Mouse (Mus musculus): ENCODE data around the gene Brpf1. TPM values are rescaled to one million over a fixed set of nuclear protein-coding genes. Genes with fewer than 3 reads are reported as not detected.
A peak's percentile ranks its signal among the peaks of the same experiment; 100 is the strongest.
"Not testable (repeated sequence)": the region's sequence is repeated elsewhere in the genome, so short reads cannot be mapped to it uniquely, and the experiment has no call there.

The Brpf1 gene
- polyA plus RNA-seq, 1 experiment from 2014 or later: 19.3 TPM

- H3K36me3 ChIP-seq: peaks cover 92% of the 10 kb centered on the region
- no peak overlapping the region for H3K9ac ChIP-seq
- 93% methylated on average over 3 of the region's 3 CpGs for WGBS
- H3K9me3 ChIP-seq: no peaks in the 10 kb centered on the region
- ATAC-seq (ENCODE audit: low FRiP score, low read depth): no peak
- H3K27me3 ChIP-seq: no peaks in the 10 kb centered on the region
- H3K27ac ChIP-seq: no peak overlapping the region
- no peaks in the 10 kb centered on the region for H3K4me1 ChIP-seq
- no peak overlapping the region for H3K4me2 ChIP-seq (replicated peaks)
- no peak overlapping the region for H3K4me3 ChIP-seq
Measured at GRCm38 (mm10) chr6:113315972-113316371, 9.0 kb downstream of the Brpf1 start.

GRCm38 (mm10) chr6:113326533-113327315 is 19.8 kb downstream of the Brpf1 start, which contains the start of gene Ogg1:
Ogg1 (plus strand) TSS chr6:113326972.
- Histone ChIP-seq H3K9ac (peak within 1 kb of the TSS; percentile 87), H3K36me3 (peaks cover 63% of the 10 kb centered on the region), H3K9me3 (no peaks in the 10 kb centered on the region), H3K4me1 (peaks cover 10% of the 10 kb centered on the region), H3K27me3 (no peaks in the 10 kb centered on the region), H3K4me3 (peak within 1 kb of the TSS; percentile 64), H3K27ac (peak within 1 kb of the TSS; percentile 91), H3K4me2 (replicated peaks) (peak within 1 kb of the TSS; percentile 91)
- ATAC-seq (ENCODE audit: low FRiP score, low read depth): peak; percentile 99
- WGBS: under 1% methylated on average over 52 of the region's 52 CpGs

- peaks cover 19% of the 10 kb centered on the region for H3K4me1 ChIP-seq
- no peaks in the 10 kb centered on the region for H3K9me3 ChIP-seq
- H3K4me3 ChIP-seq: no peak overlapping the region
- no peak for ATAC-seq (ENCODE audit: low FRiP score, low read depth)
- H3K27ac ChIP-seq: no peak overlapping the region
- no peak overlapping the region for H3K9ac ChIP-seq
- peaks cover 59% of the 10 kb centered on the region for H3K36me3 ChIP-seq
- no peak overlapping the region for H3K4me2 ChIP-seq (replicated peaks)
- H3K27me3 ChIP-seq: no peaks in the 10 kb centered on the region
- 92% methylated on average over 1 of the region's 1 CpGs for WGBS
Measured at GRCm38 (mm10) chr6:113329396-113329795, 22.5 kb downstream of the Brpf1 start.

- WGBS: 59% methylated on average over 2 of the region's 2 CpGs
- Histone ChIP-seq H3K4me3 (no peak overlapping the region), H3K9me3 (no peaks in the 10 kb centered on the region), H3K9ac (no peak overlapping the region), H3K27me3 (no peaks in the 10 kb centered on the region), H3K36me3 (peaks cover 59% of the 10 kb centered on the region), H3K27ac (no peak overlapping the region), H3K4me2 (replicated peaks) (no peak overlapping the region), H3K4me1 (peaks cover 15% of the 10 kb centered on the region)
- no peak for ATAC-seq (ENCODE audit: low FRiP score, low read depth)
Measured at GRCm38 (mm10) chr6:113330547-113330946, 23.6 kb downstream of the Brpf1 start.

GRCm38 (mm10) chr6:113331721-113332120 is 24.8 kb downstream of the Brpf1 start:
- peaks cover 9% of the 10 kb centered on the region; the same call in 1 of the 2 replicates for H3K4me1 ChIP-seq
- no peak for ATAC-seq (ENCODE audit: low FRiP score, low read depth)
- H3K4me3 ChIP-seq: no peak overlapping the region
- H3K27me3 ChIP-seq: no peaks in the 10 kb centered on the region
- WGBS: 88% methylated on average over 11 of the region's 11 CpGs
- H3K9ac ChIP-seq: no peak overlapping the region
- no peak overlapping the region for H3K27ac ChIP-seq
- no peak overlapping the region for H3K4me2 ChIP-seq (replicated peaks)
- H3K36me3 ChIP-seq: peaks cover 69% of the 10 kb centered on the region
- H3K9me3 ChIP-seq: no peaks in the 10 kb centered on the region

GRCm38 (mm10) chr6:113332734-113333133 is 25.8 kb downstream of the Brpf1 start:
- not testable (repeated sequence) for H3K4me1 ChIP-seq; H3K9ac ChIP-seq; ATAC-seq (ENCODE audit: low FRiP score, low read depth); H3K4me2 ChIP-seq (replicated peaks); H3K9me3 ChIP-seq; H3K4me3 ChIP-seq; H3K27me3 ChIP-seq
- Histone ChIP-seq H3K36me3 (peaks cover 78% of the 10 kb centered on the region), H3K27ac (peak overlapping the region; percentile 58; the same call in 1 of the 2 replicates)
- WGBS: 79% methylated on average over 6 of the region's 6 CpGs

GRCm38 (mm10) chr6:113333137-113333950 is 26.4 kb downstream of the Brpf1 start:
- Histone ChIP-seq H3K4me1 (peaks cover 9% of the 10 kb centered on the region; the same call in 1 of the 2 replicates), H3K4me2 (replicated peaks) (no peak overlapping the region), H3K9ac (no peak overlapping the region), H3K36me3 (peaks cover 84% of the 10 kb centered on the region), H3K4me3 (no peak overlapping the region), H3K27me3 (no peaks in the 10 kb centered on the region), H3K27ac (peak overlapping the region; percentile 58; the same call in 1 of the 2 replicates), H3K9me3 (no peaks in the 10 kb centered on the region)
- peak; percentile 21; the same call in 1 of the 2 replicates for ATAC-seq (ENCODE audit: low FRiP score, low read depth)
- 77% methylated on average over 14 of the region's 14 CpGs for WGBS

GRCm38 (mm10) chr6:113334216-113334615 is 27.3 kb downstream of the Brpf1 start:
- Histone ChIP-seq H3K4me3 (no peak overlapping the region), H3K36me3 (peaks cover 84% of the 10 kb centered on the region), H3K27ac (no peak overlapping the region), H3K27me3 (no peaks in the 10 kb centered on the region), H3K4me2 (replicated peaks) (no peak overlapping the region), H3K9me3 (no peaks in the 10 kb centered on the region), H3K9ac (no peak overlapping the region), H3K4me1 (peaks cover 9% of the 10 kb centered on the region; the same call in 1 of the 2 replicates)
- 85% methylated on average over 6 of the region's 6 CpGs for WGBS
- no peak for ATAC-seq (ENCODE audit: low FRiP score, low read depth)

- Histone ChIP-seq H3K9me3 (no peaks in the 10 kb centered on the region), H3K27me3 (no peaks in the 10 kb centered on the region), H3K9ac (no peak overlapping the region), H3K4me3 (no peak overlapping the region), H3K4me2 (replicated peaks) (no peak overlapping the region), H3K4me1 (peaks cover 15% of the 10 kb centered on the region), H3K27ac (no peak overlapping the region), H3K36me3 (peaks cover 85% of the 10 kb centered on the region)
- ATAC-seq (ENCODE audit: low FRiP score, low read depth): no peak
- 76% methylated on average over 8 of the region's 8 CpGs for WGBS
Measured at GRCm38 (mm10) chr6:113336852-113337620, 30.1 kb downstream of the Brpf1 start.

- Histone ChIP-seq H3K36me3 (peaks cover 44% of the 10 kb centered on the region), H3K27me3 (no peaks in the 10 kb centered on the region), H3K4me2 (replicated peaks) (0 out of 2 replicates have a peak overlapping the region, but pooled peaks have one; percentile 72), H3K9ac (no peak overlapping the region), H3K4me3 (no peak overlapping the region), H3K9me3 (no peaks in the 10 kb centered on the region), H3K4me1 (peaks cover 25% of the 10 kb centered on the region), H3K27ac (no peak overlapping the region)
- no peak for ATAC-seq (ENCODE audit: low FRiP score, low read depth)
- 77% methylated on average over 6 of the region's 6 CpGs for WGBS
Measured at GRCm38 (mm10) chr6:113341574-113341973, 34.6 kb downstream of the Brpf1 start.

- Histone ChIP-seq H3K4me1 (peaks cover 25% of the 10 kb centered on the region), H3K9ac (0 out of 2 replicates have a peak overlapping the region, but pooled peaks have one; percentile 51), H3K27ac (no peak overlapping the region), H3K4me2 (replicated peaks) (peak overlapping the region; percentile 72), H3K9me3 (no peaks in the 10 kb centered on the region), H3K4me3 (peak overlapping the region; percentile 62), H3K27me3 (no peaks in the 10 kb centered on the region), H3K36me3 (peaks cover 39% of the 10 kb centered on the region)
- 32% methylated on average over 4 of the region's 7 CpGs for WGBS
- no peak for ATAC-seq (ENCODE audit: low FRiP score, low read depth)
Measured at GRCm38 (mm10) chr6:113342297-113342696, 35.4 kb downstream of the Brpf1 start.
